Mouse (Mus musculus): ENCODE measurements around the gene Klhl12. TPM values are rescaled to one million over a fixed set of nuclear protein-coding genes. Genes with fewer than 3 reads are reported as not detected.
A peak's percentile ranks its signal among the peaks of the same experiment; 100 is the strongest.

The Klhl12 gene
- polyA plus RNA-seq, 1 experiment from 2014 or later, result 15.5 TPM

DNA sequence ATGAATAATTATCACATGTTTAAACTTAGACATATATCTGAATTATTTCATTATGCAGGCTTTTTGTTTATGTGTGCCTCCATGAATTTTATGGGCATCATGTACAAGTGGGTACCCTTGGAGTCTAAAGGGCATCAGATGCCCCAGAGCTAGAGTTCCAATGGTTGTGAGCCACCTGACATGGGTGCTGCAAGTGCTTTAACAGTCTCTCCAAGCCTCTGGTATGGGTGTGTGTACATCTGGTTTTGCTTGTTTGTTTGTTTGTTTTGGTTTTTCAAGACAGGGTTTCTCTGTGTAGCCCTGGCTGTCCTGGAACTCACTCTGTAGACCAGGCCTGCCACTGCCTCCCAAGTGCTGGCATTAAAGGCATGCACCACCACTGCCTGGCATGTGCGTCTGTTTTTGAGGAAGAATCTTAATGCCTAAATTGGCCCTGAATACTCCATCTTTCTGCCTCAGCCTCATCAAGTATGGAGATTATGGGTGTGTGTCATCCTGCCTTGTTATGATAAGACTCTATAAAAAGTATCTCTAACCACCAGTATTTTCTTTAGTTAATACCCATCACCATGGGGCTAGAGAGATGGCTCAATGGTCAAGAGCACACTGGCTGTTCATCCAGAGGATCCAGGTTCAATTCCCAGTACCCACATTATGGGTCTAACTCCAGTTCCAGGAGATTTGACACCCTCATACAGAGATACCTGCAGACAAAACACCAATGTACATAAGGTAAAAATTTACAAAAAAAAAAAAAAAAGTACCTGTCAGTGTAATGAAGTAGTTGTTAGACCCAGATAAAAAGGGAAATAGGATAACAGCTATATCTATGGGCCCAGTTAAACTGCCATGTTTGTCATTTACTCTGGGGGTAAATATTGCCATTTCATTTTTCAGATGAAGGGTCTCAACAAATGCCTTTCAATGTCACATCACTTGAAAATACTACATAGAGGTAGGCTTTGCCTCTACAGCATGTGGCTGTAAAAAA, 5.3 kb downstream of the Klhl12 start:
- no peaks in the 10 kb centered on the region for H3K27me3 ChIP-seq (ENCODE audit: control insufficient read depth, insufficient read depth, low read length)
- no peak for ATAC-seq (replicated peaks; ENCODE audit: insufficient number of reproducible peaks, low FRiP score, low TSS enrichment)
- H3K4me1 ChIP-seq (ENCODE audit: control insufficient read depth, insufficient read depth, low read length), result peaks cover 7% of the 10 kb centered on the region; the same call in 1 of the 2 replicates
- H3K9me3 ChIP-seq (replicated peaks; ENCODE audit: control insufficient read depth, low read length), result no peaks in the 10 kb centered on the region
- H3K27ac ChIP-seq (ENCODE audit: low read depth, low read length), result no peak overlapping the region
- H3K4me3 ChIP-seq (ENCODE audit: low read depth, low read length), result no peak overlapping the region
- H3K36me3 ChIP-seq (ENCODE audit: control insufficient read depth, insufficient read depth, low read length), result peaks cover 8% of the 10 kb centered on the region
- H3K9ac ChIP-seq (ENCODE audit: low read depth, low read length), result no peak overlapping the region
- no peak overlapping the region for H3K4me2 ChIP-seq
- 92% methylated on average over 1 of the region's 1 CpGs for WGBS (ENCODE audit: insufficient replicate concordance)

DNA sequence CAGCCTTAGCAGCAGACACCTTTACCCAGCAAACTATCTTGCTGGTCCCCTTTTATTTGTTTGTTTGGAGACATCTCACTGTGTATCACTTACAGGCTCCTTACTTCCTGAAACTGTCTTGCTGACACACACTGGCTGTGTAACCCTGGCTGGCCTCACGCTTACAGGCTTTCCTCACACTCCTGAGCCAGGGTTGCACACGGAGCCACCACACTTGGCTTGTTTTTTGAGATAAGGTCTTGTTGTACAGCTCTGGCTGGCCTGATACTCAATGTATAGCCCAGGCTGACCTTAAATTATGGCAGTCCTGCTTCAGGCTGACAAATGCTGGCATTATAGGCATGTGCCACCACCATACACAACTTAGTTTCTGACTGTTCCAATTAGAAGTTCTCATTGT, 29.3 kb downstream of the Klhl12 start:
- Histone ChIP-seq H3K9me3 (replicated peaks; ENCODE audit: control insufficient read depth, low read length) (no peaks in the 10 kb centered on the region), H3K9ac (ENCODE audit: low read depth, low read length) (no peak overlapping the region), H3K27me3 (ENCODE audit: control insufficient read depth, insufficient read depth, low read length) (no peaks in the 10 kb centered on the region), H3K4me1 (ENCODE audit: control insufficient read depth, insufficient read depth, low read length) (no peaks in the 10 kb centered on the region), H3K27ac (ENCODE audit: low read depth, low read length) (no peak overlapping the region), H3K4me3 (ENCODE audit: low read depth, low read length) (no peak overlapping the region), H3K36me3 (ENCODE audit: control insufficient read depth, insufficient read depth, low read length) (peaks cover 18% of the 10 kb centered on the region; the same call in 1 of the 2 replicates), H3K4me2 (no peak overlapping the region)
- 77% methylated on average over 2 of the region's 2 CpGs for WGBS (ENCODE audit: insufficient replicate concordance)
- ATAC-seq (replicated peaks; ENCODE audit: insufficient number of reproducible peaks, low FRiP score, low TSS enrichment), result no peak

DNA sequence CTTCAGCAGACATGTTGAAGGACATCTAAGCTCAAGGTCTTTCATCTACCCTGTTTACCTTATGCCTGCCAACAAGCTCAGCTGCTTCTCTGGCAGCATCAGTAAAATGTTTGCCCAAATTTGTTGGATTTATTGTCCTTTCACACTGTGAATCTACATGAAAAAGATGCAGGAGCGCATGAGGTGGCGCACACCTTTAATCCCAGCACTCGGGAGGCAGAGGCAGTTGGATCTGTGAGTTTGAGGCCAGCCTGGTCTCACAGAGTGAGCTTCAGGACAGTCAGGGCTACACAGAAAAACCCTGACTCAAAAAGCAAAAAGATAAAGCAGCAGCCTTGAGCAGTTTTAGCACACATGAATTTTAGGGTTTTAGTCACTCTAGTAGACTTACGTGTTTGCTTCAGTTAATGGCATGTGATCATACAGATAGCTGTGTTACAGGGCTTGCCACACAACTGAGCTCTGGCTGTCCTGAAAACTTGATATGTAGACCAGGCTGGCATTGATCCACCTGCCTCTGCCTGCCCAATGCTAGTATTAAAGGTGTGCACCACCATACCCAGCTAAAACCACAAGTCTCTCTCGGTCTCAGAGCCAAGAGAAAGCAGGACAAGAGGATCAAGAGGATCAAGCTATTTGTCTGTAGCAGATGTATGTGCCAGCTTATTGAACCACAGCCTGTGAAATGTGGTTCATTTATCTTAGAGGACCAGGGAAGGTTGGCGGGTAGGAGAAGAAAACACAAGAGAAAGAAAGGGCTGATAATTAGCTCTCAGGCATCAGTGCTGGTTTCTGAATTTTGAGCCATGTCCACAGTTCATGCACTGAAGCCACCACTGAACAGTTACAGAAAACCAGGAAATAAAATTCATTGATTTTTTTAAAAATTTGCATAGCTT, 35.8 kb downstream of the Klhl12 start:
- 86% methylated on average over 6 of the region's 6 CpGs for WGBS (ENCODE audit: insufficient replicate concordance)

DNA sequence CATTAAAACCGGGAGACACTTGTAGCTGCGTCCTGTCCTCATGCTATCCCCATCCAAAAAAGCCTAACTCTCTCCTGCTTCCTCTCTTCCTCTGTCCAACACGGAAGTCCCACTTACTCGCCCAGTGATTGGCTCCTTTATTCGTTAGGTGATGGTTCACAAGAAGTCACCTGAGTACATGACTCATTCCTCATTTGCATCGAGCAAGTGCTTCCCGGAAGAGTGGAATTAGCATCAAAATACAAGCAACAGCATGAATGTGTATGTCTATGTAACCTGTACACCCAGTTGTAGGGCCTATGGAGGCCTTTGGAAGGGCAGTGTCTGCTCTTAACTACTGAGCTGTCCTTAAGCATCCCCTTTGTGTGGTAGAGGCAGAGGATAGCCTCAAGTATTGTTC, 36.9 kb downstream of the Klhl12 start:
- 74% methylated on average over 7 of the region's 7 CpGs for WGBS (ENCODE audit: insufficient replicate concordance)
- Histone ChIP-seq H3K27ac (ENCODE audit: low read depth, low read length) (no peak overlapping the region), H3K9me3 (replicated peaks; ENCODE audit: control insufficient read depth, low read length) (no peaks in the 10 kb centered on the region), H3K4me2 (no peak overlapping the region), H3K36me3 (ENCODE audit: control insufficient read depth, insufficient read depth, low read length) (peaks cover 6% of the 10 kb centered on the region; the same call in 1 of the 2 replicates), H3K4me3 (ENCODE audit: low read depth, low read length) (no peak overlapping the region), H3K4me1 (ENCODE audit: control insufficient read depth, insufficient read depth, low read length) (0 out of 2 replicates have a peak, but pooled peaks cover 3% of the 10 kb centered on the region), H3K9ac (ENCODE audit: low read depth, low read length) (no peak overlapping the region), H3K27me3 (ENCODE audit: control insufficient read depth, insufficient read depth, low read length) (no peaks in the 10 kb centered on the region)
- no peak for ATAC-seq (replicated peaks; ENCODE audit: insufficient number of reproducible peaks, low FRiP score, low TSS enrichment)

More for the DNA sequence above, 35.8 kb downstream of the Klhl12 start:
- ATAC-seq (replicated peaks; ENCODE audit: insufficient number of reproducible peaks, low FRiP score, low TSS enrichment), result no peak
- no peaks in the 10 kb centered on the region for H3K9me3 ChIP-seq (replicated peaks; ENCODE audit: control insufficient read depth, low read length)
- H3K4me1 ChIP-seq (ENCODE audit: control insufficient read depth, insufficient read depth, low read length), result 0 out of 2 replicates have a peak, but pooled peaks cover 3% of the 10 kb centered on the region
- H3K4me3 ChIP-seq (ENCODE audit: low read depth, low read length), result no peak overlapping the region
- no peak overlapping the region for H3K9ac ChIP-seq (ENCODE audit: low read depth, low read length)
- H3K27ac ChIP-seq (ENCODE audit: low read depth, low read length), result no peak overlapping the region
- H3K36me3 ChIP-seq (ENCODE audit: control insufficient read depth, insufficient read depth, low read length), result peaks cover 6% of the 10 kb centered on the region; the same call in 1 of the 2 replicates
- H3K27me3 ChIP-seq (ENCODE audit: control insufficient read depth, insufficient read depth, low read length), result no peaks in the 10 kb centered on the region
- no peak overlapping the region for H3K4me2 ChIP-seq

DNA sequence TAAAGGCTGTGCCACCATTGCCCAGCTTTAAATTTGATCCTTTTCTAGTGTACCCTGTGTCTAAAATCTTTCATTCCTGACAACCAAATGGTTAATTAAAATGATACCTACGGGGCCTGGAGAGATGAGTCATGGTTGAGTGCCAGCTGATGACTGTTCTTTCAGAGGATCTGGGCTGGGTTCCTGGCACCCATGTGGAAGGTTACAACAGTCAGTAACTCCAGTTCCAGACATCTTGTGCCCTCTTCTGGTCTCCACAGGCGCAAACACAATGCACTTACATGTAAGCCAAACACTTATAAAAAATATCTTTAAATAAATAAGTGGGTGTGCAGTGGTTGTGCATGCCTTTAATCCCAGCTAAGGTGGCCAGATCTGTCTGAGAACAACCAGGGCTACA, 38.2 kb downstream of the Klhl12 start:
- 0 out of 2 replicates have a peak overlapping the region, but pooled peaks have one; percentile 65 for H3K4me3 ChIP-seq (ENCODE audit: low read depth, low read length)
- no peak overlapping the region for H3K27ac ChIP-seq (ENCODE audit: low read depth, low read length)
- WGBS (ENCODE audit: insufficient replicate concordance), result 84% methylated on average over 2 of the region's 2 CpGs
- H3K36me3 ChIP-seq (ENCODE audit: control insufficient read depth, insufficient read depth, low read length), result peaks cover 5% of the 10 kb centered on the region; the same call in 1 of the 2 replicates
- H3K4me2 ChIP-seq, result peak overlapping the region; percentile 78
- H3K27me3 ChIP-seq (ENCODE audit: control insufficient read depth, insufficient read depth, low read length), result no peaks in the 10 kb centered on the region
- H3K9me3 ChIP-seq (replicated peaks; ENCODE audit: control insufficient read depth, low read length), result no peaks in the 10 kb centered on the region
- 0 out of 2 replicates have a peak, but pooled peaks cover 3% of the 10 kb centered on the region for H3K4me1 ChIP-seq (ENCODE audit: control insufficient read depth, insufficient read depth, low read length)
- no peak overlapping the region for H3K9ac ChIP-seq (ENCODE audit: low read depth, low read length)
- ATAC-seq (replicated peaks; ENCODE audit: insufficient number of reproducible peaks, low FRiP score, low TSS enrichment), result no peak

DNA sequence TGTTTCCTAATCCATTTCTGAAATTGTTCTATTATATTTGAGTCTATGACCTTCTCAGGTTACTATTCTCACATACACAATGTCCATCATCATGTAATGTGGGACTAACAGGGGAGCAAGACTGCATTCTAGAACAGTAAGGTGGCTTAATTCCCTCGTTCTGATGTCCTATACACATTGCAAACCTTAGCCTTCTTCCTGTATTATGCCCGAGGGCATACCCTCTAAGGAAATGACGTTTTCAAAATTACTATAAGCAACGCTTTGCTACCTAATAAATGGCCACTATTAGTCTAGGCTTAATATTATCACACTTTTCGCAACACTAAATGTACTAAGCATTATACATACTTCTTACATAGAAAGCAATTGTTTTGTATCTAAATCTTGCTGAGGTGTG, 38.6 kb downstream of the Klhl12 start:
- 0 out of 2 replicates have a peak, but pooled peaks cover 3% of the 10 kb centered on the region for H3K4me1 ChIP-seq (ENCODE audit: control insufficient read depth, insufficient read depth, low read length)
- H3K36me3 ChIP-seq (ENCODE audit: control insufficient read depth, insufficient read depth, low read length), result peaks cover 4% of the 10 kb centered on the region; the same call in 1 of the 2 replicates
- peak overlapping the region; percentile 65 for H3K4me3 ChIP-seq (ENCODE audit: low read depth, low read length)
- WGBS (ENCODE audit: insufficient replicate concordance), result 25% methylated on average over 5 of the region's 5 CpGs
- H3K27me3 ChIP-seq (ENCODE audit: control insufficient read depth, insufficient read depth, low read length), result no peaks in the 10 kb centered on the region
- peak overlapping the region; percentile 90 for H3K27ac ChIP-seq (ENCODE audit: low read depth, low read length)
- no peaks in the 10 kb centered on the region for H3K9me3 ChIP-seq (replicated peaks; ENCODE audit: control insufficient read depth, low read length)
- ATAC-seq (replicated peaks; ENCODE audit: insufficient number of reproducible peaks, low FRiP score, low TSS enrichment), result no peak
- peak overlapping the region; percentile 78 for H3K9ac ChIP-seq (ENCODE audit: low read depth, low read length)
- peak overlapping the region; percentile 78 for H3K4me2 ChIP-seq

DNA sequence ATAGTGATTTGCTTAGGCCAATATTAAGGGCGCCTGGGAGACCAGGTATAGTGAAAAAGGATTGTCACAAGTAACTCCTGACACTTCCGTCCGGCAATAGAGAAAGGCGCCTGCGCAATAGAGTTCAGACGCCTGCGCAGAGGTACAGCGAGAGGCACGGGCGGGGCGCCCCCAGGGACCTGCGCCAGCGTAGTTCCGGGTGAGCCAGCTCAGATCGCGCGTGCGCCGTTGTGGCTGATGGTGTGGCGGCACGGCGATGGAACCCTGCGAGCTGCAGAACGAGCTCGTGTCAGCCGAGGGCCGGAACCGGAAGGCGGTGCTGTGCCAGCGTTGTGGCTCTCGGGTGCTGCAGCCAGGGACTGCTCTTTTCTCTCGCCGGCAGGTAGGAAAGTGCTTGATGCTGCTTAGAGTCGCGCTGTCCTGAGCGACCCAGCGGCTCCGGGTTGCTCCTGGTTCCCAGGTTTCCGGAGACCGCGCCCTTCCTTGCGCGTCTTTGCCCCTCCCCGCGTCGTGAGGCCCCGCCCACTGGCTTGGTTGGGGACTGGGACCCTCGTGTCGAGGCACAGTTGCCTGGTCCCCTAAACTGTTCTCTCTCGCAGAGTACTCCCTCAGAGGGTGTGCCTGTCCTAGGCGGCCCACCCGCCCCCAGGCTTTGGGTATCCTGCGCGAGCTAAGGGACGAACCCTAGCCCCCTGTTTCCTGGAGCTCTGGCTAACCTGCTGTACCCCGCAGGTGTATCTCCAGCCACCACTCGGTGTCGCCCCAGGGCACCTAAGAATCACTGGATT, 39.3 kb downstream of the Klhl12 start, which contains the start of gene Rabif:
TSS of gene Rabif (plus strand) at position 221 of the 788 bp plus-strand sequence.
- peak within 1 kb of the TSS; percentile 65 for H3K4me3 ChIP-seq (ENCODE audit: low read depth, low read length)
- H3K9me3 ChIP-seq (replicated peaks; ENCODE audit: control insufficient read depth, low read length), result no peaks in the 10 kb centered on the region
- peak within 1 kb of the TSS; percentile 90 for H3K27ac ChIP-seq (ENCODE audit: low read depth, low read length)
- 0 out of 2 replicates have a peak, but pooled peaks cover 3% of the 10 kb centered on the region for H3K4me1 ChIP-seq (ENCODE audit: control insufficient read depth, insufficient read depth, low read length)
- H3K4me2 ChIP-seq, result peak within 1 kb of the TSS; percentile 78
- under 1% methylated on average over 58 of the region's 58 CpGs for whole genome bisulfite sequencing (ENCODE audit: insufficient replicate concordance)
- H3K36me3 ChIP-seq (ENCODE audit: control insufficient read depth, insufficient read depth, low read length), result 0 out of 2 replicates have a peak, but pooled peaks cover 2% of the 10 kb centered on the region
- peak within 1 kb of the TSS; percentile 78 for H3K9ac ChIP-seq (ENCODE audit: low read depth, low read length)
- peak; percentile 98 for ATAC-seq (replicated peaks; ENCODE audit: insufficient number of reproducible peaks, low FRiP score, low TSS enrichment)
- no peaks in the 10 kb centered on the region for H3K27me3 ChIP-seq (ENCODE audit: control insufficient read depth, insufficient read depth, low read length)

Data from heart, embryonic 11.5 days (tissue).